Mouse (Mus musculus): Measurements from ENCODE around the gene Acd. TPM values are rescaled to one million over a fixed set of nuclear protein-coding genes. Genes with fewer than 3 reads are reported as not detected.

Gene Acd
- polyA plus RNA-seq (2016; fragmentation: Nextera tagmentation; extraction: Ambion mirVana): 82.8 and 89.5 TPM in 2 replicates

GRCm38 (mm10) chr8:105700966-105701824, at the start of gene Acd, which contains the start of gene Pard6a:
Gene Acd (minus strand): TSS chr8:105701102.
Gene Pard6a (plus strand): TSS chr8:105701148.
- peak within 1 kb of the TSS; percentile 77 for H3K9ac ChIP-seq (replicated peaks)
- WGBS: under 1% methylated on average over 60 of the region's 60 CpGs
- peak; percentile 84 for ATAC-seq (ENCODE audit: low FRiP score, low read depth)
- H3K4me1 ChIP-seq: peaks cover 26% of the 10 kb centered on the region
- peak within 1 kb of the TSS; percentile 91 for H3K27ac ChIP-seq (replicated peaks)
- H3K4me2 ChIP-seq (replicated peaks): peak within 1 kb of the TSS; percentile 96
- H3K9me3 ChIP-seq: no peaks in the 10 kb centered on the region
- peaks cover 47% of the 10 kb centered on the region for H3K36me3 ChIP-seq
- no peaks in the 10 kb centered on the region for H3K27me3 ChIP-seq
- H3K4me3 ChIP-seq: peak within 1 kb of the TSS; percentile 72

- Histone ChIP-seq H3K27me3 (no peaks in the 10 kb centered on the region), H3K4me1 (peaks cover 27% of the 10 kb centered on the region), H3K36me3 (no peaks in the 10 kb centered on the region), H3K4me3 (0 out of 2 replicates have a peak overlapping the region, but pooled peaks have one; percentile 2), H3K9ac (replicated peaks) (no peak overlapping the region; the same call in 1 of the 2 replicates), H3K4me2 (replicated peaks) (peak overlapping the region; percentile 18), H3K27ac (replicated peaks) (peak overlapping the region; percentile 49; the same call in 1 of the 2 replicates), H3K9me3 (no peaks in the 10 kb centered on the region)
- no peak for ATAC-seq (ENCODE audit: low FRiP score, low read depth)
- WGBS: 19% methylated on average over 11 of the region's 11 CpGs
Measured at GRCm38 (mm10) chr8:105750606-105751005, 49.7 kb upstream of the Acd start.

- ATAC-seq (ENCODE audit: low FRiP score, low read depth): no peak
- 97% methylated on average over 4 of the region's 4 CpGs for WGBS
- H3K4me1 ChIP-seq: no peaks in the 10 kb centered on the region
Measured at GRCm38 (mm10) chr8:105743301-105743700, 42.4 kb upstream of the Acd start.

GRCm38 (mm10) chr8:105739216-105739615, 38.3 kb upstream of the Acd start:
- H3K4me3 ChIP-seq: no peak overlapping the region
- no peaks in the 10 kb centered on the region for H3K36me3 ChIP-seq
- no peak for ATAC-seq (ENCODE audit: low FRiP score, low read depth)
- H3K4me1 ChIP-seq: no peaks in the 10 kb centered on the region
- WGBS: 94% methylated on average over 5 of the region's 5 CpGs
- no peaks in the 10 kb centered on the region for H3K27me3 ChIP-seq
- H3K27ac ChIP-seq (replicated peaks): no peak overlapping the region
- no peaks in the 10 kb centered on the region for H3K9me3 ChIP-seq
- H3K9ac ChIP-seq (replicated peaks): no peak overlapping the region
- H3K4me2 ChIP-seq (replicated peaks): no peak overlapping the region

More at GRCm38 (mm10) chr8:105743301-105743700, 42.4 kb upstream of the Acd start:
- H3K27me3 ChIP-seq: no peaks in the 10 kb centered on the region
- no peak overlapping the region for H3K4me3 ChIP-seq
- no peak overlapping the region for H3K4me2 ChIP-seq (replicated peaks)
- H3K27ac ChIP-seq (replicated peaks): no peak overlapping the region
- no peaks in the 10 kb centered on the region for H3K9me3 ChIP-seq
- no peaks in the 10 kb centered on the region for H3K36me3 ChIP-seq
- H3K9ac ChIP-seq (replicated peaks): no peak overlapping the region

- Histone ChIP-seq H3K27me3 (no peaks in the 10 kb centered on the region), H3K27ac (replicated peaks) (no peak overlapping the region), H3K4me3 (no peak overlapping the region), H3K36me3 (peaks cover 15% of the 10 kb centered on the region), H3K9ac (replicated peaks) (no peak overlapping the region), H3K4me1 (no peaks in the 10 kb centered on the region), H3K9me3 (no peaks in the 10 kb centered on the region), H3K4me2 (replicated peaks) (no peak overlapping the region)
- 96% methylated on average over 5 of the region's 5 CpGs for WGBS
- no peak for ATAC-seq (ENCODE audit: low FRiP score, low read depth)
Measured at GRCm38 (mm10) chr8:105732186-105732585, 31.3 kb upstream of the Acd start.

GRCm38 (mm10) chr8:105727397-105728124, 26.7 kb upstream of the Acd start:
- Histone ChIP-seq H3K9ac (replicated peaks) (0 out of 2 replicates have a peak overlapping the region, but pooled peaks have one; percentile 24), H3K4me3 (no peak overlapping the region), H3K36me3 (peaks cover 42% of the 10 kb centered on the region), H3K27me3 (no peaks in the 10 kb centered on the region), H3K4me2 (replicated peaks) (no peak overlapping the region), H3K4me1 (no peaks in the 10 kb centered on the region), H3K27ac (replicated peaks) (no peak overlapping the region), H3K9me3 (no peaks in the 10 kb centered on the region)
- WGBS: 90% methylated on average over 18 of the region's 18 CpGs
- ATAC-seq (ENCODE audit: low FRiP score, low read depth): no peak

- ATAC-seq (ENCODE audit: low FRiP score, low read depth): no peak
- H3K27me3 ChIP-seq: no peaks in the 10 kb centered on the region
- no peaks in the 10 kb centered on the region for H3K9me3 ChIP-seq
- no peak overlapping the region for H3K9ac ChIP-seq (replicated peaks)
- no peak overlapping the region for H3K27ac ChIP-seq (replicated peaks)
- 86% methylated on average over 5 of the region's 5 CpGs for WGBS
- no peaks in the 10 kb centered on the region for H3K4me1 ChIP-seq
- no peak overlapping the region for H3K4me2 ChIP-seq (replicated peaks)
- peaks cover 45% of the 10 kb centered on the region for H3K36me3 ChIP-seq
- no peak overlapping the region for H3K4me3 ChIP-seq
Measured at GRCm38 (mm10) chr8:105725726-105726125, 24.8 kb upstream of the Acd start.

- no peak for ATAC-seq (ENCODE audit: low FRiP score, low read depth)
- H3K27me3 ChIP-seq: no peaks in the 10 kb centered on the region
- no peak overlapping the region for H3K4me2 ChIP-seq (replicated peaks)
- no peak overlapping the region for H3K27ac ChIP-seq (replicated peaks)
- no peak overlapping the region for H3K4me3 ChIP-seq
- no peak overlapping the region for H3K9ac ChIP-seq (replicated peaks)
- H3K4me1 ChIP-seq: no peaks in the 10 kb centered on the region
- 97% methylated on average over 9 of the region's 9 CpGs for WGBS
- peaks cover 42% of the 10 kb centered on the region for H3K36me3 ChIP-seq
- H3K9me3 ChIP-seq: no peaks in the 10 kb centered on the region
Measured at GRCm38 (mm10) chr8:105722861-105723260, 22.0 kb upstream of the Acd start.

GRCm38 (mm10) chr8:105719637-105720036, 18.7 kb upstream of the Acd start:
- H3K36me3 ChIP-seq: peaks cover 37% of the 10 kb centered on the region
- no peaks in the 10 kb centered on the region for H3K9me3 ChIP-seq
- no peaks in the 10 kb centered on the region for H3K27me3 ChIP-seq
- H3K27ac ChIP-seq (replicated peaks): no peak overlapping the region
- no peak overlapping the region for H3K4me2 ChIP-seq (replicated peaks)
- H3K4me1 ChIP-seq: no peaks in the 10 kb centered on the region
- 86% methylated on average over 4 of the region's 4 CpGs for WGBS
- no peak overlapping the region for H3K9ac ChIP-seq (replicated peaks)
- no peak for ATAC-seq (ENCODE audit: low FRiP score, low read depth)
- no peak overlapping the region for H3K4me3 ChIP-seq

GRCm38 (mm10) chr8:105716302-105716945, 15.5 kb upstream of the Acd start:
- H3K9ac ChIP-seq (replicated peaks): no peak overlapping the region
- no peaks in the 10 kb centered on the region for H3K27me3 ChIP-seq
- 93% methylated on average over 15 of the region's 15 CpGs for WGBS
- H3K36me3 ChIP-seq: peaks cover 22% of the 10 kb centered on the region
- no peaks in the 10 kb centered on the region for H3K4me1 ChIP-seq
- no peak overlapping the region for H3K27ac ChIP-seq (replicated peaks)
- no peak for ATAC-seq (ENCODE audit: low FRiP score, low read depth)
- H3K4me3 ChIP-seq: no peak overlapping the region
- H3K9me3 ChIP-seq: no peaks in the 10 kb centered on the region
- no peak overlapping the region for H3K4me2 ChIP-seq (replicated peaks)

- no peaks in the 10 kb centered on the region for H3K27me3 ChIP-seq
- ATAC-seq (ENCODE audit: low FRiP score, low read depth): no peak
- WGBS: 87% methylated on average over 6 of the region's 6 CpGs
- peaks cover 16% of the 10 kb centered on the region for H3K36me3 ChIP-seq
- H3K4me2 ChIP-seq (replicated peaks): no peak overlapping the region
- no peaks in the 10 kb centered on the region for H3K9me3 ChIP-seq
- no peak overlapping the region for H3K4me3 ChIP-seq
- H3K9ac ChIP-seq (replicated peaks): no peak overlapping the region
- no peak overlapping the region for H3K27ac ChIP-seq (replicated peaks)
- no peaks in the 10 kb centered on the region for H3K4me1 ChIP-seq
Measured at GRCm38 (mm10) chr8:105715042-105715441, 14.1 kb upstream of the Acd start.

Data from midbrain, embryonic 12.5 days (tissue).